Mouse (Mus musculus) myocyte (in vitro differentiated cells): ENCODE data around the gene Hsf5. TPM values are rescaled to one million over a fixed set of nuclear protein-coding genes. Genes with fewer than 3 reads are reported as not detected.

ENCODE experiments used
- H3K27me3 ChIP-seq: one replicate; pipeline ENCODE4 v1.6.1; 2011; ENCODE audit not compliant: control insufficient read depth, insufficient read depth, insufficient read length
- H3K36me3 ChIP-seq: one replicate; pipeline ENCODE4 v1.6.1; 2011; ENCODE audit not compliant: control insufficient read depth, insufficient read depth
- H3K4me2 ChIP-seq: one replicate; pipeline ENCODE4 v1.6.1; 2011; ENCODE audit warnings: low read depth, control low read depth
- H3K4me3 ChIP-seq: one replicate; pipeline ENCODE4 v1.5.1; 2011; ENCODE audit warnings: mild to moderate bottlenecking, control low read depth, moderate library complexity
- H3K79me2 ChIP-seq: one replicate; pipeline ENCODE4 v1.6.1; 2011; ENCODE audit not compliant: control insufficient read depth, insufficient read depth
- H3ac ChIP-seq: one replicate; pipeline ENCODE4 v1.6.1; 2011; ENCODE audit not compliant: control insufficient read depth, insufficient read length
- CEBPB ChIP-seq: IDR thresholded peaks from 2 replicates; pipeline ENCODE4 v1.6.1; 2011; ENCODE audit warnings: mild to moderate bottlenecking, moderate library complexity; ENCODE audit not compliant: poor library complexity, insufficient read depth, severe bottlenecking
- E2F4 ChIP-seq: IDR thresholded peaks from one replicate; pipeline ENCODE4 v1.6.1; 2011; ENCODE audit warnings: mild to moderate bottlenecking, control low read depth, moderate library complexity; ENCODE audit not compliant: insufficient read depth
- MAX ChIP-seq: IDR thresholded peaks from one replicate; pipeline ENCODE4 v1.6.1; 2011; ENCODE audit warnings: low read depth, mild to moderate bottlenecking, control low read depth
- MYOD1 ChIP-seq, 3 experiments: IDR thresholded peaks; one replicate each; pipeline ENCODE4 v1.6.1; 2011; ENCODE audit warnings: control low read depth in 2 of 3, low read depth in 2 of 3, mild to moderate bottlenecking in 2 of 3, moderate library complexity in 1 of 3; ENCODE audit not compliant: insufficient read length in 2 of 3, control insufficient read depth in 1 of 3
- MYOG ChIP-seq, 3 experiments: IDR thresholded peaks; one replicate each; pipeline ENCODE4 v1.6.1; 2011; ENCODE audit warnings: control low read depth in 2 of 3, low read depth in 2 of 3, mild to moderate bottlenecking in 2 of 3; ENCODE audit not compliant: insufficient read length in 2 of 3, control insufficient read depth in 1 of 3, insufficient read depth in 1 of 3
- POLR2A ChIP-seq: IDR thresholded peaks from one replicate; pipeline ENCODE4 v1.6.1; 2011; ENCODE audit warnings: low read depth, mild to moderate bottlenecking, control low read depth, moderate library complexity; ENCODE audit not compliant: insufficient read length
- POLR2AphosphoS2 ChIP-seq: IDR thresholded peaks from one replicate; pipeline ENCODE4 v1.6.1; 2011; ENCODE audit warnings: low read depth, control low read depth; ENCODE audit not compliant: insufficient read length
- REST ChIP-seq: IDR thresholded peaks from one replicate; pipeline ENCODE4 v1.6.1; 2011; ENCODE audit warnings: mild to moderate bottlenecking, control low read depth, moderate library complexity; ENCODE audit not compliant: insufficient read depth, insufficient read length
- SRF ChIP-seq: IDR thresholded peaks from one replicate; pipeline ENCODE4 v1.6.1; 2011; ENCODE audit warnings: low read depth; ENCODE audit not compliant: control insufficient read depth, insufficient read length
- TCF12 ChIP-seq: IDR thresholded peaks from one replicate; pipeline ENCODE4 v1.6.1; 2011; ENCODE audit warnings: mild to moderate bottlenecking, control low read depth; ENCODE audit not compliant: poor library complexity, insufficient read depth, severe bottlenecking
- TCF3 ChIP-seq: IDR thresholded peaks from one replicate; pipeline ENCODE4 v1.6.1; 2011; ENCODE audit warnings: low read depth, control low read depth; ENCODE audit not compliant: insufficient read length
- USF1 ChIP-seq: IDR thresholded peaks from one replicate; pipeline ENCODE4 v1.6.1; 2011; ENCODE audit warnings: low read depth, mild to moderate bottlenecking, control low read depth, moderate library complexity
- polyA plus RNA-seq: library from polyadenylated mRNA; unstranded; fragments of >200 nt; fragmentation: generic; extraction: Trizol; gene quantifications from one replicate; pipeline ENCODE4 v1.2.1, GENCODE M21; 2012; ENCODE audit warnings: missing spikeins

Gene Hsf5
- polyA plus RNA-seq, 1 experiment = not detected

- Histone ChIP-seq H3K79me2 (no peaks in the 10 kb centered on the region), H3K4me2 (no peak overlapping the region), H3ac (no peak overlapping the region), H3K36me3 (no peaks in the 10 kb centered on the region), H3K4me3 (no peak overlapping the region), H3K27me3 (peaks cover 66% of the 10 kb centered on the region)
- TF ChIP-seq TCF12 (no peak), USF1 (no peak), E2F4 (no peak), MYOG (IDR thresholded peaks at IDR 0.05; ENCODE audit: control insufficient read depth in 1 of 3, insufficient read depth in 1 of 3, insufficient read length in 2 of 3, low read depth in 2 of 3) (no peak), MAX (no peak)
These were observed 80.2 kb downstream of the Hsf5 start for GRCm38 (mm10) chr11:87697131-87697682.

GRCm38 (mm10) chr11:87698126-87698525 is 81.2 kb downstream of the Hsf5 start:
- Histone ChIP-seq H3K4me2 (no peak overlapping the region), H3ac (no peak overlapping the region), H3K4me3 (no peak overlapping the region), H3K36me3 (no peaks in the 10 kb centered on the region), H3K27me3 (peaks cover 60% of the 10 kb centered on the region), H3K79me2 (no peaks in the 10 kb centered on the region)
- TF ChIP-seq SRF (no peak), REST (no peak), MAX (no peak), POLR2A (no peak), TCF12 (no peak), USF1 (no peak), E2F4 (no peak), TCF3 (no peak), MYOD1 (IDR thresholded peaks at IDR 0.05; ENCODE audit: control insufficient read depth in 1 of 3, insufficient read length in 2 of 3, low read depth in 2 of 3) (no peak), POLR2AphosphoS2 (no peak), MYOG (IDR thresholded peaks at IDR 0.05; ENCODE audit: control insufficient read depth in 1 of 3, insufficient read depth in 1 of 3, insufficient read length in 2 of 3, low read depth in 2 of 3) (no peak)

GRCm38 (mm10) chr11:87701108-87701507 is 84.1 kb downstream of the Hsf5 start:
- Histone ChIP-seq H3K79me2 (no peaks in the 10 kb centered on the region), H3K4me2 (no peak overlapping the region), H3K27me3 (peaks cover 61% of the 10 kb centered on the region), H3ac (no peak overlapping the region), H3K4me3 (no peak overlapping the region), H3K36me3 (no peaks in the 10 kb centered on the region)
- no peak for TF ChIP-seq POLR2AphosphoS2
- no peak for TF ChIP-seq POLR2A
- TF ChIP-seq CEBPB = no peak
- TF ChIP-seq E2F4 = no peak
- no peak for TF ChIP-seq TCF3
- no peak for TF ChIP-seq MAX
- no peak for TF ChIP-seq USF1
- TF ChIP-seq SRF = no peak
- no peak for TF ChIP-seq TCF12
- no peak for TF ChIP-seq MYOG (IDR thresholded peaks at IDR 0.05; ENCODE audit: control insufficient read depth in 1 of 3, insufficient read depth in 1 of 3, insufficient read length in 2 of 3, low read depth in 2 of 3)
- TF ChIP-seq REST = no peak
- TF ChIP-seq MYOD1 (IDR thresholded peaks at IDR 0.05; ENCODE audit: control insufficient read depth in 1 of 3, insufficient read length in 2 of 3, low read depth in 2 of 3) = no peak

- H3K79me2 ChIP-seq = no peaks in the 10 kb centered on the region
- TF ChIP-seq TCF12 = no peak
- no peak for TF ChIP-seq USF1
- no peak for TF ChIP-seq TCF3
- no peak for TF ChIP-seq POLR2AphosphoS2
- TF ChIP-seq MYOG (IDR thresholded peaks at IDR 0.05; ENCODE audit: control insufficient read depth in 1 of 3, insufficient read depth in 1 of 3, insufficient read length in 2 of 3, low read depth in 2 of 3) = no peak
- TF ChIP-seq E2F4 = no peak
- TF ChIP-seq REST = no peak
- no peak for TF ChIP-seq POLR2A
- no peak for TF ChIP-seq MAX
- no peak for TF ChIP-seq CEBPB
- H3K4me3 ChIP-seq = no peak overlapping the region
- no peak overlapping the region for H3ac ChIP-seq
- no peak overlapping the region for H3K4me2 ChIP-seq
- peaks cover 56% of the 10 kb centered on the region for H3K27me3 ChIP-seq
- H3K36me3 ChIP-seq = no peaks in the 10 kb centered on the region
These were observed 85.1 kb downstream of the Hsf5 start for GRCm38 (mm10) chr11:87701877-87702620.
